Mouse (Mus musculus): ENCODE results near the gene Hes5.

Gene Hes5

GRCm38 (mm10) chr4:154964581-154965235 lies 4.0 kb downstream of the Hes5 start:
- DNase-seq (ENCODE audit: low spot score in 2 of 2) = peak in 1 of 2 experiments; percentile 48

DNA sequence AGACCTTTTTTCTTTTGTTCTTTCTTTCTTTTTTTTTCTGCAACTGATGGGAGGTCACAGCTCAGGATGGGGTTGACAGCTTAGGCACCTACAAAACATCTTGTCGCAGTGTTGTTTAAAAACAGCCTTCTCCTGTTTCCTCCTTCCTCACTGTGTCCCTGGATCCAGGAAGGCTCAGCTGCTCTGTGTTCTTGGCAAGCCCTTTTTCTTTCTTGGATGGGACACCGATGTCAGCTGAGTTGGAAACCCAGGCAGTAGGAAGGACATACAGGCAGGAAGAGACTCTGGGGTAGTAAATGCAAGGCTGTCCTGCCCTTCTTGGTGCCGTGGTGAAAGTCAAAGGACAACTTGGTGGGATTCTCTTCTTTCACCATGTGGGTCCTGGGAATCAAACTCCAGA lies 5.1 kb downstream of the Hes5 start:
- no peak for DNase-seq (ENCODE audit: low spot score in 2 of 2)

GRCm38 (mm10) chr4:154967173-154967572 lies 6.5 kb downstream of the Hes5 start:
- peak in 1 of 2 experiments; percentile 54 for DNase-seq (ENCODE audit: low spot score in 2 of 2)

GRCm38 (mm10) chr4:154972546-154972945 lies 11.8 kb downstream of the Hes5 start:
- no peak for DNase-seq (ENCODE audit: low spot score in 2 of 2)

DNA sequence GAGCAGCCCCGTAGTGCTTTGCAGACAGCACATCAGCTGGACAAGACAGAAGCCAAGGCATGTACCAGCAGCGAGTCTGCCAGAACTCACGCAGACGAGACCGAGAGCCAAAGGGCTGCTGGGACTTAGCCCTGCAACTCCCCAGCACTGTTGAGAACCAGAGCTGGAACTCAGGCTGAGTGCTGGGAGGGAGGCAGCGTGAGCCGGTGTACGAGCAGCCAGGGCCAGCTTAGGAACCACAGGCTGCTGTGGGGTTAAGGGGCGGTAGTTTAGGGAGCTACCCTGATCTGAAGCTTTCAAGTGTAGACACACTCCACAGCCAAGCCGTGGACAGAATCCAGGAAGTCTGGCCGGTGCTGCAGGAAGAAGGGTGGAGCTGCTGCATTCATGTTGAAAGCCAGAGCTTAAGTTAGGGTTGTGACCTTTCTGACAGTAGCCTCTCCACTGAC lies 13.5 kb downstream of the Hes5 start:
- DNase-seq (ENCODE audit: low spot score in 2 of 2) = no peak

DNA sequence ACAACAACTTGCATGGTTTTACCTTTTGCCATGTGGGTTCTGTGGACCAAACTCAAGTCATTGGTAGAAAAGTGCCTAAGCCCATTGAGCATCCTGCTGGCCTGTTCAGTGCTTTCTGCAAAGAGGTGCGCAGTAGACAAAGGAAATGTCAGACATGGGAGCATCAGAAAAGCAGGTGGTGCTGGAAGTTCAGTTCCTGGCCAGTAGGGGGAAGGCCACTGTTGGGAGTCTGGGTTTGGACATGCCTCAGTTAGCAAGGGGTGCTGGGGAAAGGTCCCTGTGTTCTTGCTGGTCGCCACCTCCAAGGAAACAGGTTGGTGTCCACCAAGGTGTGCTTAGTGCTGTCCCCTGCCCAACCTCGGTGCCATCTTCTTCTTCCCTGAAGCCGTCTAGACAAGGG lies 19.4 kb downstream of the Hes5 start:
- no peak for DNase-seq (ENCODE audit: low spot score in 2 of 2)

GRCm38 (mm10) chr4:154981076-154981475 lies 20.4 kb downstream of the Hes5 start:
- DNase-seq (ENCODE audit: low spot score in 2 of 2) = no peak

DNA sequence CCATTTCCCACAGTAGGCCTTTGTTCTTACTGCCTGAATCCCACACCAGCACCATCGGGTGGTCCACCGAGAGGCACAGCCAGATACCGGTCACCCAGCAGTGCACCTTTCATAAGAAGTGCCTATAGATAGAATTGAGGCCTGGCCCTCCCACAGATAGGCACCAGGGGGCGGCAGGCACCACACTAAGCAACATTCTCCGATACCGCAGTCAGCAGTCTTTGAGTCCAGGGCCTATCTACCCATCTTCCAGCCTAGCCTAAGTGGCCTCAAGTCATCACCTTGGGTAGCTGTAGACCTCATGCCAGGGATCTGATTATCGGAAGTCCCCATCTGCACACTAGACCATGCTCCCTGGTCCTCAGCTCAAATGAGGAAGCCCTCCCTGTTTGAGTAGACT lies 20.8 kb downstream of the Hes5 start:
- peak; percentile 69 to 76 for DNase-seq (ENCODE audit: low spot score in 2 of 2)

GRCm38 (mm10) chr4:154982247-154983120 lies 21.8 kb downstream of the Hes5 start:
- no peak for DNase-seq (ENCODE audit: low spot score in 2 of 2)

GRCm38 (mm10) chr4:154983767-154984166 lies 23.0 kb downstream of the Hes5 start:
- no peak for DNase-seq (ENCODE audit: low spot score in 2 of 2)

- DNase-seq (ENCODE audit: low spot score in 2 of 2) = no peak
Observed at GRCm38 (mm10) chr4:154985151-154985777, 24.5 kb downstream of the Hes5 start.

DNA sequence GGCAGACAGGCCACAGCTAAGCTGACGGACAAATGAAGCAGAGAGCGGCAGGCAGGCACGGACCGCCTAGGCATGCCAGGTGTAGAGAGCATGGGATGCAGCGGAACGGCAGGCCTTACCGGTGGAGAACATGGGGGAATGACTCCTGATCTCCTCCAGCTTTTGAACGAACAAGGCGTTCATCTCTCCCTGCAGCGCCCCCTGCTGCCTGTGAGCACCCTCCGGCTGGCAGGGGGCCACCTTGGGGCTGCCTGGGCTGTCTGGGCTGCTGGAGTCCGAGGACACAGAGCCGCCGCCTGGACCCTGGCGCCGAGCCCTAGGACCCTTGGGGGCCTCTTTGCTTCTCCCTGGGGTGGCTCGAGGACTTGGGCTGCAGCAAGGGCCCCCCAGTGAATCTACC lies 25.4 kb downstream of the Hes5 start:
- peak; percentile 54 to 63 for DNase-seq (ENCODE audit: low spot score in 2 of 2)

DNA sequence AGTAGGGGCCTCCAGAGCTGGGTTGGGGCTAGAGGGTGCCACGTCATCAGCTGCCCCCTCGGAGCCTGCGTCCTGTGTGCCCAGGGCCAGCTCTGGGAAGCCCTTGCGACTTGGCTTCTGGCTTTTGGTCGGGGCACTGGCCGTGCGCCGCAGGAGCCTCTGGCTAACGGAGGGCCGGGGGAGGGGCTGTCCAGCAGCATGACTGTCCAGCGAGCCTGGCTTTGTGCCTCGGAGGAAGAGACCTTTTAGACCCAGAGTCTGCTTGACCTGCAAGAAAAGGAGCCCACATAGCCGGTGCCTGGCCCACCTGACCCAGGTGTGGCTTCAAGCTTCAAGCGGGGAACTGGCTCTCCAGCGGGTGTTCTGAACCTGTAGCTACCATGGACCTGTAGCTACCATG lies 26.0 kb downstream of the Hes5 start:
- DNase-seq (ENCODE audit: low spot score in 2 of 2) = no peak

GRCm38 (mm10) chr4:154994876-154995275 lies 34.2 kb downstream of the Hes5 start:
- DNase-seq (ENCODE audit: low spot score in 2 of 2) = no peak

DNA sequence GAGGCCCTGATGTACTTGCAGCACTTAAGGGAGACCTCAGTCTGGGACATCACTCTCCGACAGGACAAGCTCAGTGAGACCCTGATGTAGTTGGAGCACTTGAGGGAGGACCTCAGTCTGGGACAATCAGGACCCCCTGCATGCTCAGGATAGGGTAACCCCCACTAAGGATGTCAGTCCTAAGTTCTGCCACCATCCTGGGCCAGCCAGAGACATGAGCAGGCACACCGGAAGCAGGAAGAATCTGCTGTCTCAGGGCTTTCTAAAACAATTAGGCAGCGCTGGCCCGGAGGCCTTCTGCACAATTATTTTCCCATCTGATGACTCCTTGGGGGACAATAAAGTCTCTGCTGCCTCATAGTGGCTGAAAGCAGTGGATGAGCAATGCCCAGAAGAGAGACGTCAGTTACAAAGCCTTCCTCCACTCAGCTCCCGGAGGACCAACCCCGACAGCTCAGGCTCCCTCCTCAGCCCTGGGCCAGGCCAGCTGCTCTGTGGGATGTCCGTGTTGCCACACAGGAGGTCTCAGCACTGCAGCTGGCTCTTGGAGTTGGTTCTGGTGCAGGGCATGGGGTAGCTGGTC lies 35.9 kb downstream of the Hes5 start:
- DNase-seq (ENCODE audit: low spot score in 2 of 2) = no peak

GRCm38 (mm10) chr4:154999379-154999778 lies 38.7 kb downstream of the Hes5 start:
- DNase-seq (ENCODE audit: low spot score in 2 of 2) = no peak

DNA sequence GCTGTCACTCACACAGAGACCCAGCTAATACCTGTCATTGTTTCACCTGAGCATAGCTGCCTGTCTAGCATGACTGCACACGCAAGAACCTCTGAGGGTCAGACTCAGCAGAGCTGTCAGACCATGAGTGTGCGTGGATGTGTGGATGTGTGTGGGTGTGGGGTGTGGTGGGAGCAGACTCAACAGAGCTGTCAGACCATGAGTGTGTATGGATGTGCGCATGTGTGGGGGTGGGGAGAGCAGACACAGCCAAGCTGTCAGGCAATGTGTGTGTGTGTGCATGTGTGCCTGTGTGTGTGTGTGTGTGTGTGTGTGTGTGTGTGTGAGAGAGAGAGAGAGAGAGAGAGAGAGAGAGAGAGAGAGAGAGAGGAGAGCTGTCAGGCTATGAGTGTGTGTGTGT lies 44.6 kb downstream of the Hes5 start:
- no peak for DNase-seq (ENCODE audit: low spot score in 2 of 2)

DNA sequence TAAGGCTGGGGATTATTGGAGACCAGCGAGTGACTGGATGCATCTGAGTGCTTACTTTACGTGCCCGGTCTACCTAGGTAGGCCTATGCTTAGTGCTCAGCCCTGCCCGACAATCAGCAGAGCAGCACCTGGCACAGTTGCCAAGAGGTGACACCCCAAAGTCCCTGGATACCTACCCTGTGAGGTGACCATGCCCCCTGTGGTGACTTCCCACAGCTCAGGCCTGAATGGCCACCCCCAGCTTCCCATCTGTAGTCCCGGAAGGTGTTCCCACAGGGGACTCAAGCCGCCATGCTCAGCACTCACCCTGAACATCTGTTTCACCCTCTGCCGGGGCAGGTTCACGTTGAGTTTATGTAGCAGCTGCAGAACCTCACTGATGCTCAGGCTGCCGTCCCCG lies 45.6 kb downstream of the Hes5 start:
- DNase-seq (ENCODE audit: low spot score in 2 of 2) = no peak

DNA sequence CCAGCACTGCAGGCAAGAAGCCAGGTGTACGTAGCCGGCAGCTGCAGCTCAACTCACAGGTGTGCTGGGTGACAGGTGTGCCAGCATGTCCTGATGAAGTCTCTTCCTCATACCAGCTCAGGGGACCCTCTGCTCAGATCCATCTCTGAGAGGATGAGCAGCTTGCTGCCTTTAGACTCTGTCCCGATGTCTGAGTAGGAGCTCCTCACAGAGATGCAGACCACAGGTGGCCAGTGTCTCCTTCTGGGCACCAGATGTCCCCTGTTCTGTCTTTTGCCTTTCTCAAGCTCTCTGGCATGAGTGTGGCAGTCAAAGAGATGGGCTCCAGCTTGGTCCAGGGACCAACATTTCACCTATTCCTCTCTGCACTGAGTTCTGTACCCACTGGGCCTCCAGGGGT lies 46.9 kb downstream of the Hes5 start:
- DNase-seq (ENCODE audit: low spot score in 2 of 2) = no peak

- no peak for DNase-seq (ENCODE audit: low spot score in 2 of 2)
Observed at GRCm38 (mm10) chr4:155008075-155008474, 47.4 kb downstream of the Hes5 start.

GRCm38 (mm10) chr4:155009216-155009615 lies 48.5 kb downstream of the Hes5 start:
- no peak for DNase-seq (ENCODE audit: low spot score in 2 of 2)

- no peak for DNase-seq (ENCODE audit: low spot score in 2 of 2)
Observed at GRCm38 (mm10) chr4:155010870-155011269, 50.1 kb downstream of the Hes5 start.
